Comparison of ENCODE assay signal across 8 mouse cellular contexts in the genomic region with DNA sequence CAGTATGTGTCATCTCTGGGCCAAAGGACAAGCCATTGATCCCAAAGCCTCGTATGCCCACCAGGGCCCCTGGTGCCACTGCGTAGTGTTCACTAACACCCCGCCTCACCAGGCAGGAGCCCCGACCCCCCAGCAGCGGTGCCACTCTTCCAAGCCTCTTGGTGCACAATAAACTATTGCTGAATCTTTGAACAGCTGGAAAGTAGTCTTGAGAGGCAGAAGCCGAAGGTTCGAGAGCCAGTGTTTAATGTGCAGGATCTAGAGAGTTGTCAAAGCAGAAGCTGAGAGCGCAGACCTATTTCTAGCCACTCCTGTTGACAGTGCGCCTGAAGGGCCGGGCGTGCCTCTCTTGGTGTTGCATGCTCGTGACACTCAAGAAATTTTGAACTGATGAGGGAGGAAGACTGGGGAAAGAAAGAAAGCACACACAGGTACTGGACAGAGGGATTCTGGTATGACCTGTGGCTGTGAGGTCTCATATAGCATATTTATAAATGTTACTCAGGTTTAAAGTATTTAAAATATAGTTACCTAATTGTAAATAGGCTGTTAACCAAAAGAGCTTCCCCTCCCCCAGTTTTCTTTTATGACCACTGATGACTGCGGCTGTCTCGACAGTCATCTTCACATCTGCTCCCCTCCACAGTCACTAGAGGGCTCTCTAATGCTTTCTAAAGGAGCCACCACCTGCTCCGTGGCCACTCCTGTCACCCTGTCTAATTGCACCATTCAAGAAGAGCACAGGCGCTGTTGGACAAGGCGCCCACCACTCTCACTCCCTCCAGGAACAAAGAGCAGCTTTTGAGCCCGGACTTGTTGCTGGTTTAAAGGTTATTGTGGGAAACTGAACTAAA. TPM values are rescaled to one million over a fixed set of nuclear protein-coding genes. Genes with fewer than 3 reads are reported as not detected.
DNase-seq lines count a peak whose midpoint lies in the region; TF ChIP-seq lines count a peak whose summit lies in the region.

No protein-coding gene starts in this region.

- intact Hi-C loops in heart, postnatal 14 days (cut with DNase I): loop anchor here (2.0 to 5.0 kb wide), 2 partner anchors 147 to 202 kb away; partner anchors contain the start of gene Spata20

- peaks cover 8% of the 10 kb centered on the region for H3K36me3 ChIP-seq in ES-E14 (ENCODE audit: control insufficient read depth, insufficient read depth, low read length, poor library complexity, severe bottlenecking)

- no peak overlapping the region for H3K27ac ChIP-seq in ES-E14 (ENCODE audit: insufficient read depth, low read depth, low read length, poor library complexity, severe bottlenecking)

- in situ Hi-C loops in ES-E14 (cut with MboI; ENCODE audit: low sequenced_read_pairs in 2 of 2, unreplicated experiment in 2 of 2): loop anchor here (5.0 to 10.0 kb wide), 2 partner anchors 145 to 147 kb away; partner anchors contain the start of gene Spata20 (in 2 of the 2)

- DNase-seq in B cell, adult 2 months: peak; percentile 51 to 53
- DNase-seq in ES-E14 (ENCODE audit: low read depth, low spot score): no peak
- DNase-seq in cerebellum, postnatal 14 days: peak; percentile 81 to 82
- peak; percentile 24 to 55 for DNase-seq in heart, postnatal 14 days
- peak; percentile 63 to 70 for DNase-seq in kidney, postnatal 36 days
- DNase-seq in lung, postnatal 14 days: peak; percentile 51
- peak; percentile 90 for DNase-seq in retina, postnatal 1 day
- no peak for DNase-seq in c-Kit-positive CD71-positive TER-119-positive erythroid progenitor cells, embryonic 14.5 days (ENCODE audit: low spot score)

- peaks cover 0 to 2% of the 10 kb centered on the region in 2 experiments; a peak in 1 of 4 replicates for H3K4me1 ChIP-seq in ES-E14 (ENCODE audit: control insufficient read depth in 2 of 2, insufficient read depth in 2 of 2, low read length in 2 of 2, poor library complexity in 1 of 2)

- no peaks in the 10 kb centered on the region for H3K9me3 ChIP-seq in ES-E14 (ENCODE audit: control insufficient read depth, insufficient read depth, low read depth, low read length)

- H3K9ac ChIP-seq in ES-E14 (ENCODE audit: insufficient read depth, low read depth, low read length, poor library complexity, severe bottlenecking): no peak overlapping the region

- H3K4me3 ChIP-seq in ES-E14 (ENCODE audit: insufficient read depth in 1 of 2, low read depth in 1 of 2, low read length in 2 of 2, poor library complexity in 1 of 2, severe bottlenecking in 1 of 2): no peak overlapping the region

TF ChIP-seq in ES-E14, 5 proteins besides CTCF, POLR2A, EP300 and RAD21:
- TF ChIP-seq ZC3H11A (IDR thresholded peaks at IDR 0.05; ENCODE audit: borderline replicate concordance, low read depth, low read length) (peak; percentile 47; the same call in 1 of the 2 replicates), MAFK (IDR thresholded peaks at IDR 0.05; ENCODE audit: insufficient read depth, low read depth, low read length) (no peak)

RNA-seq across cellular contexts. Expression of gene Ankrd40, which starts 12.2 kb away (rescaled TPM):
- 29.2 and 42.7 TPM in 2 replicates for total RNA-seq in ES-E14 (2012; rRNA removed)
- total RNA-seq in heart, postnatal 14 days (2021): 100 to 1,000 TPM; 227 to 239 TPM

RNA-seq across cellular contexts. Expression of gene Luc7l3, which starts 18.2 kb away (rescaled TPM):
- 60.3 and 66.8 TPM in 2 replicates for total RNA-seq in ES-E14 (2012; rRNA removed)
- total RNA-seq in heart, postnatal 14 days (2021): 10 to 100 TPM; 40.6 to 45.0 TPM

RNA-seq across cellular contexts. Expression of gene Abcc3, which starts 52.8 kb away (rescaled TPM):
- total RNA-seq in ES-E14 (2012; rRNA removed): 0.79 and 1.5 TPM in 2 replicates
- 1 to 10 TPM; 2.6 to 3.3 TPM for total RNA-seq in heart, postnatal 14 days (2021)

RNA-seq across cellular contexts. Expression of gene Gm21885, which starts 58.3 kb away (rescaled TPM):
- total RNA-seq in ES-E14 (2012; rRNA removed): 0.40 TPM in 1 of 2 replicates, not detected in the other
- not detected for total RNA-seq in heart, postnatal 14 days (2021)

Comparison
In these comparisons a context has a peak if more than half of its experiments do, and no peak if none do; other contexts are left out.
1. DNase-seq: peak in B cell, adult 2 months (2 of 2), cerebellum, postnatal 14 days (2 of 2), heart, postnatal 14 days (2 of 2), kidney, postnatal 36 days (2 of 2), lung, postnatal 14 days (single experiment) and retina, postnatal 1 day (single experiment); none in ES-E14 (single experiment) and c-Kit-positive CD71-positive TER-119-positive erythroid progenitor cells, embryonic 14.5 days (single experiment).